Mouse (Mus musculus): Measurements from ENCODE around the gene Tcf7l2.

The Tcf7l2 gene

DNA sequence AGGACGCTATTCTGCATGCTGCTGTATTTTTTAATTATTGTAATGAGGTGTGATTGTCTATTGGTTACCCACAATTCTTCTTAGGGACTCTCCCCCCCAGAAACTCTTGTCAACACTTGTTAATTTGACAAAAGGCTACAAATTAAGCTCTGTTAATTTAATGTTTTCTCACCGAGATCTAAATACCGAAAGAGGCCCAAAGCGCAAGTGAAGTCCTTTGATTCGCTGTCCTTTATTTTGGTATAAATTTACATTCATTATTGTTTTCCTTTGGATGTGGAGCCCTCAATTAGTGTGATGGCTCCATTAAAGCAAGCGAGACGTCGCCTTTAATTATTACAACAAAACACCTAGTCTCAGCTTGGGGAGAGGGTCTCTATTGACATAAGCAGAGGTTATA, 170.3 kb downstream of the Tcf7l2 start:
- no peak for DNase-seq (ENCODE audit: low spot score)

DNA sequence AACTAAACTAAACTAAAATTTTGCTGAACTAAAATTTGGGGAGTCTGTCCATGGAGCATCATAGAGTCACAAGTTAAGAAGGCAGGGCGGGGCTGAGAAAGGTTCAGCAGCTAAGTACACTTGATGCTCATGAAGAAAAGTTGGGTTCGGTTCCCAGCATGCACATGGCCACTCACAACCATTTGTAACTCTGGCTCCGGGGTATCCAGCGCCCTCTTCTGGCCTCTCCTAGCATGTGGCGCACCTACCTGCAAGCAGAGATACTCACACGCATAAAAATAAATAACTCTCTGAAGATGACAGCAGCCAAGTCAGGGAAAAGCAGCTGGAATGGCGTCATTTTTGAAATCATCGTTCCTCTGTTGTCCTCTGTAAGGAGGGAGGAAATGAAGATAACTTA, 171.2 kb downstream of the Tcf7l2 start:
- no peak for DNase-seq (ENCODE audit: low spot score)

DNA sequence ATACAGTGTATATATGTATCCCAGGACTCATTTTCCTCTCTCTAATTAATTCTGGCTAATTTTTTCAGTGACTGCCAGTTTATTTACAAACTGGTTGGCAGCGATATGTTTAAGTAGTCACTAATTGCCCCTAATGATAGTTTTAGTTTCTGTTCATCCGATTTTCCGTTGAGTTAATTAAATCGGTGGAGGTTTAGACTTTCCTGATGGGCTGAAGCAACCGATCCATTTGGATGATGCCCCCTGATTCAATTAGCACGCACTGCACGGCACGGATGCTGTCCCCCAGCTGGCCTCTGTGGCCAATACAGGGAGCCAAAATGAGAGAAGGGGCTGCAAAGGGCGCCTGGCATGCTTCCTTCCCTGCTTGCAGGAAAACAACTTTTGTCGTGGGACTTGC, 172.0 kb downstream of the Tcf7l2 start:
- DNase-seq (ENCODE audit: low spot score), result no peak

DNA sequence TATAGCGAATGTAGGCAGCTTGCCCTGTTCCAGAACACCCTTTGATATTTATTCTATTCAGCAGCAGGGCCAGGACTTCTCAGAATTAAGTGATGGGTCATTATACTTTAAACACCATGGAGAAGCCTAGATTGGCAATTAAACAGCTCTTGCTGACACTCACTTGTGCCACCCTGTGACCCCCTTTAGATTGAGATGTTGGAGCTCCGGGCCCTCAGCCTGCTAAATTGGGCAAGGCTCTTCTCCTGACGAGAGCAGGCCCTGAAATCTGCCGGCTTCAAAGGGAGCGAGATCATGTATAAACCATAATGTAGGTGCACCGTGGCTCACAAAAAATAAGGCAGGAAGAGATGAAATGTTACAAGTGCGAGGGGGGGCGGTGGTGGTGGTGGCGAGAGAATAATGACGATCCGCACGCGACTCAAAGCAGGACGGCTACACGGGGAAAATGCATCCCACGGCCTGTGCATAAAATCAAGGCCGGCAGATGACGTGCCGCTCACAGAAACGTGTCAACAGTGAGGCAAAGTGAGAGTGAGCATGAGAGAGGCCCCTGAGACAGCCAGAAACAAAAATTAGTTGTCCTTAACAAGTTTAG, 173.1 kb downstream of the Tcf7l2 start:
- DNase-seq (ENCODE audit: low spot score), result no peak

DNA sequence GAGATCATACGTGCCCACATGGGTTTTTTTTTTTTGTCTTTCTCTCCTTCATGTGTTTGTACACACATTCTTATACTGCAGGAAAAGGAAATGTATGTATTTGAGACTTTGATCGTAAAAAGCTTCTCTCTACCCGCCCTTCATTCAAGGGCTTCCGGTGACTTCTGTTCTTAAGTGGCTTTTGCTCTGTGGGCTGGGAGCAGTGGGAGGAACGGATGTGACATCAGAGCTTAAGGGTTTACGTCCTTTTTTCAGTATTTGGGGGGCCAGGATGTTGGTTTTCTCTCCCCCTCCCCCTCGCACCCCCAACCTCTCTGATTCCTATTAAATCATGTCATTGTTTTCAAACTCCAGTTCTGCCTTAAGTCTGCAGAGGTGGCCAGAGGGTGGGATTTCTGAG, 173.9 kb downstream of the Tcf7l2 start:
- no peak for DNase-seq (ENCODE audit: low spot score)

DNA sequence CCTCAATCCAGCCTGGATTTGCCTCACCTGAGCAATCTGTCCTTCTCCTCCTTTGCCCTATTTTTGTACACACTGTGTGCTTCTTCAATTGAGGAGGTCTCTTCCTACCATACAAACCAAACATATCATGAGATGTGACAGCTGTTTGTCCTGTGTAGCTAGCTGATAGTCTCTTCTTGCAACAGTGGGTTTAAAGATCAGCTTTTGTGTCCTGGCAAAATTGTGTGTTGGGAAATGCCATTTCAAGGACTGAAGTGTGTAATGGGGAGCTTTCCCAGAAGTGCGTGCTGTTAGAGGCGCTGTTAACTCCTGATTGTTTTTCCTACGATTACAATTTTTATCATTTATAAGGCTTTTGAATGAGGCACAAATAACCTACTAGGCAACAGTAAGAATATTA, 174.6 kb downstream of the Tcf7l2 start:
- no peak for DNase-seq (ENCODE audit: low spot score)

DNA sequence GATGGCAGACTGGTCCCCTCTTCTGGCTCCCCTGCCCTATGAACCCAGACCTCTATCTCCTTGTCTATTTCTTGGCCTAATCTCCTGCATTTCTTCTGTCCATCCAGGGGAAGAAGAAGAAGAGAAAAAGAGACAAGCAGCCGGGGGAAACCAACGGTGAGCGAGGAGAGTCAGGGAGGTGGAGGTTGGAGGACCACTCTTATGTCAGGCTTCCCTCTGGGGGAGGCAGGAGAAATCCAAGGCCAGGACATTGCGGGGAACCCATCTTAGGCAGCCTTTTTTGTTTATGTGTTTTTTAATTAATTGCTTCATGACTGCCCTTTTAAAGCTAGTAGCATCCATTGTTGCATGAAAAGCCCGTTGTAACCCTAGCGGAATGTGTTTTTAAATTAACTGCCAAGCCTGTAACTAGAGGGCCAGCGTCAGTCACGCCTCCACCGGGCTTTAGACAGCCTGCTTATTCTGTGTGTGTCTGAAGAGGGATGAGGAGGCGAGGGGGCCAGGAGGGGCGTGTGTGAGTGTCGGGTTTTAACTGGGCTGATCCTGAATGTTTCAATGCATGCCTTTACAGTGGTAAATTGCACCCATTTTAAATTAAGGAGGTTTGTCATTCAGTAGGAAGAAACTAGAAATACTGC, 182.3 kb downstream of the Tcf7l2 start:
- no peak for DNase-seq (ENCODE audit: low spot score)

DNA sequence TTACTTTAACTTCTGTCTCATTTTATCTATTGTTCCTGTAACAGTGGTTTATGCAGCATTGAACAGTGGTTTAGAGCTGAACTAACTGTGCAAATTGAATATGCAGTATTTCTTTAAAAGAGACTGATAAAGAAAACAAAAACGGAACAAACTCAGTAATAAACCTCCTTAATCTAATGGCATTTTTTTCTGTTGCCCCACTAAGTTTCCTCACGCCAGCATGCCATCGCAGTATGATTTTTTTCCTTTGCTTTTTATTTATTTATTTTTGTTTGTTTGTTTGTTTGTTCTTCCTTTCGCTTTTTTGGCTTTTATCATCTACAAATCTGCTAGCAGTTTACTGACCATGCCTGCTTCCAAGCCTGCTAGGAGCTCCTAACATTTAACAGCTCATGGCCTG, 183.2 kb downstream of the Tcf7l2 start:
- DNase-seq (ENCODE audit: low spot score), result no peak

DNA sequence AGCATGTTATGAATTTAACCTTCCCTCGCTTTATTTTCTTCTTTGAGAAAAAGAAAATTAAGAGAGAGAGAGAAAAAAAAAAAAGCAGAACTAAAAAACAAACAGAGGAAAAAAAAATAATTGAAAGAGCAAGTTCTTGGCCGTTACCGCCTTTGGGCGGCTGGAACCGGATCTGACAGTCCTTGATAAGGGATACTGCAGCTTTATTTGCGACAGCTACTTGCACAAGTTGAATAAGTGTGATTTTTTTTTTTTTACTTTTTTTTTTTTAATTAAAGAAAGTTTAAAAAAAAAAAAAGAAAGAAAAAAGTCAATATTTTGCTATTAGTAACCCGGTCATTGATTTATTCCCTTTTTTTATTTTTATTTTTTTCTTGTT, 183.8 kb downstream of the Tcf7l2 start:
- DNase-seq (ENCODE audit: low spot score), result no peak

DNA sequence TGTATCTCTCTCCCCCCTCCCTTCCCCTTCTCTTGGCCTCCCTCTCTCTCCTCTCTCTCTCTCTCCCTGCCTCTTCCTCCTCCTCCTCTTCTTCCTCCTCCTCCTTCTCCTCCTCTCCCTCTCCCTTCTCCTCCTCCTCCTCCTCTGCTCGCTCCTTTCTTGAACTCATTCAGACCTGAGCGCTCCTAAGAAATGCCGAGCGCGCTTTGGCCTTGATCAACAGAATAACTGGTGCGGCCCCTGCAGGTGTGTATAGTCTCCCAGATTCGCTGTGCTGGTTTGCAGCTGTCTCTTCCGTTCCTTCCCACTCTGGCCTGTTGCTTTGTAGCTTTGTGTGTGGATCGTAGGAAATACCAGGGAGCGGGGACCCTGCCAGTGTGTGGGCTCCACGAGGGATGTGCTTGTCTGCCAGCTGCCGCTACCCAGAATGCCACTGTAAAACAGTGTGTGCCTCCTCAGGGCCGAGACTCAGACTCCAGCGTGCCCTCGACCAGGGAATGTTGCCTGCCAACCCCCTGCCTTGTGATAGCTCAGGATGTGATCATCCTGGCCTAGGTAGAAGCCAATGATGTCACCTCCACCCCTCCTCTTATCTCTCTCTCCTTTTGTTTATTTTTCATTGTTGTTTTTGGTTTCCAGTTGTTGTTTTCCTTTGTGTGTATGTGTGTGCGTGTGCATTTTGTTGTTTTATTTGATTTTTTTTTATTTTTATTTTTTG, 184.3 kb downstream of the Tcf7l2 start:
- DNase-seq (ENCODE audit: low spot score), result no peak

DNA sequence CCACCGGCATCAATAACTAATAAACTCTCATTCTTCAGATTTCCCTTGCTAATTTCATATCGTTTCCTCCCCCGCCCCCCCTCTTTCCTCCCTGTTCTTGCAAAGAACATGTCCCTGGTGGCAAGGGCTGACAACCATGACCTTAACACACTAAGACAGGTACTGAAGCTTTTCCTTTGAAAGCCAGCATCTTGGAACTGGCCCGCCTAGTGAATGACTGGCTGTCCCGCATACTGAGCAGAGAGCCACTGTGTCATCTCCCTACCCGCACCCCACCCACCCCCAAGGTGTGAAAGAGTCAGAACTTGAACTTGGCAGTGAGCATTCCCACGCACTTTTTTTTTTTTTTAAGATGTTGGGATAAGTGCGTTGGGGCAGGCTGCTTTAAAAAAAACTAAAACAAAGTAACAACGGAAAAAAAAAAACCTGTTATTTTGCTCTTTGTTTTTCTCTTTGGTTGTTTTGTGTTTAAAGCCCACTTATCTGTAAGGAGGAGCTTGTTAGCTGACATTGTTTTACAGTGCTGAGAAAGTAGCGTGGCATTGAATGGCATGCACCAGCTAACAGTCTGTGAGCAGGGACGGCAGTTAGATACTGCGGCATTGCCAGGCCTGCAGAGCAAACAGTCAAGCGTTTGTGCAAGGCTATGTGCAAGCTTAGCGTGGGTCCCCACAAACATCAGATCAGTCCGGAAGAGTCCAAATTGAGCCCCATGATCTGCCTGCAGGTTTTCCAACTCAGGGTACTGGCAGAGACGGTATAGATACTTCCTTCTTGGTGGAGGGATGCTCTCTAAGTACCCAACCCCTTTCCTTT, 185.4 kb downstream of the Tcf7l2 start:
- DNase-seq (ENCODE audit: low spot score), result no peak

DNA sequence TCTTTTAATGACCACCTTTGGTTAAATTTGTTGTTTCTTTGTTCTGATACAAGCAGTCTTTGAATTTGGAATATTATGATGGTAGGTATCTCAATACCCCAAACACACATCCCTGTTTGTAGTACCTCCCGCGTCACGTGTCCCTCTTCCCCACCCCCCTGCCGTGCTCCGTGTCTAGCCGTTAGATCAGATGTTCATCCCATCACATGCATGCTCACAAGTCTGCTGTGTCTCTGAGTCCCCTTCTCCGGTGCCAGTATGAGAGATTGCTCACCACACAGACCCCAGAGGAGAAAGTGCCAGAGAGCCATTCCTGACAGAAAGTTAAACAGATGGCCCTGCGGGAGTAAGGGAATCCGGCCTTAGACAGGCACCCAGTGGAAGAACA, 186.0 kb downstream of the Tcf7l2 start:
- DNase-seq (ENCODE audit: low spot score), result no peak

DNA sequence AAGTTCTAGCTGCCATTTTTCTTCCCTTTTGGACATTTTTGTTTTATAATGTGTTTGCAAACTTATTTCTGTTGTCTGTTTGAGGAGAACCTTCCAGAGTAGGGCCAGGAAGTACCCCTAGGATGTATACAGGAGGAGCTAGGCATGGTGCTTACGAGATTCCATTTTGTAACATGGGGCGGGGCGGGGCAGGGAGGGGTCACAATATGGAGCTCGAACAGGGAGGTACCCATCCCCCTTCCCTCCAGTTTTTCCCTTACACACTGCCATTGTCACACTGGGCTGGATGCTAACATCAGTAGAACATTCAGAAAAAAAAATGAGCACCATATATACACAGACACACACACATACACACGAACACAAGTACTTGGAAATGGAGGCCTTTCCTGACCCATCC, 187.1 kb downstream of the Tcf7l2 start:
- no peak for DNase-seq (ENCODE audit: low spot score)

DNA sequence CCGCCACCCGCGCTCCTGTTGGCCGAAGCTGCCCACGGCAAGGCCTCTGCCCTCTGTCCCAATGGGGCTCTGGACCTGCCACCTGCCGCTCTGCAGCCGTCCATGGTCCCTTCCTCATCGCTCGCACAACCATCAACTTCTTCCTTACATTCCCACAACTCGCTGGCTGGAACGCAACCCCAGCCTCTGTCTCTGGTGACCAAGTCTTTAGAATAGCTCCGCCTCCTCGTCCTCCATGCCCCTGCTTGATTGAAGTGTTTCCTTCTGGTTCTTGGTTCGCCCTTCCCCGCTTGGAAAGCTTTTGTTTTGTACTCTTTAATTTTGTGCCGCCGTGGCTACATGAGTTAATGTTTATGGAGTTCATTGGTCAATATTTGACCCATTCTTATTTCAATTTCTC, 190.0 kb downstream of the Tcf7l2 start:
- DNase-seq (ENCODE audit: low spot score), result no peak

DNA sequence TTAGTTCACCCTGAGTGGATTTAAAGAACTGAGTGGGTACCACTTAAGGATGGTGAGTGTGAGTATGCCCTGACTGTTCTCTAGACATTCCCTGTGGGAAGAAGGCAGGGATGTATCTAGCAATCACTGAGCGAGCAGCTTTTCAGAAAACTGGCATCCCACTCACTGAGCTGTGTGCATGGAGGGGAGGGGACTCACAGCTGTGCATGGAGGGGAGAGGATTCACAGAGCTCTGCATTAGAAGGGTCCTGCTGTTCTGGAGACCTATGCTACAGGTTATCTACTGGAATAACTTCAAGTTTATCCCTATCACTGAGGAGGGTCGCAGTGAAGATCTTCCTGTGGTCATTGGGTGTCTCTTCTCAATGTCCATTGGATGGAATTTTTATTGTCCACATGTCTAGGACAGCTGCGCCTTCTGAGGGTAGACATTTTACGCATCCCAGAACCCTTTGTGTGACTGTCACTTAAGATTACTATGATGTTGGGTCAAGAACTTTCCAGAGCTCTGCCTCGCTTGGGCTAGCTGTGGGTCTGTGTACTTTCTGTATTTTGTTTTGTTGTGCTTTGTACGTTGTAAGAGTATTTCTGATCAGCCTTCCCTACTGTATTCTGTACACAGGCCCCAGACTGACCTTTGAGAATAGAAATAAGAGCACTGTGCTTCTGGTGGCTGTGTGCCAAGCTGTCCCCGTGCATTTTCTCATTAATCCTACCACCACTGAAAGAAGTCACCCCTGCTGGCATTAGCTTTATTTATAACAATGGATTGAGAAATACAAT, 192.5 kb downstream of the Tcf7l2 start:
- DNase-seq (ENCODE audit: low spot score), result no peak

DNA sequence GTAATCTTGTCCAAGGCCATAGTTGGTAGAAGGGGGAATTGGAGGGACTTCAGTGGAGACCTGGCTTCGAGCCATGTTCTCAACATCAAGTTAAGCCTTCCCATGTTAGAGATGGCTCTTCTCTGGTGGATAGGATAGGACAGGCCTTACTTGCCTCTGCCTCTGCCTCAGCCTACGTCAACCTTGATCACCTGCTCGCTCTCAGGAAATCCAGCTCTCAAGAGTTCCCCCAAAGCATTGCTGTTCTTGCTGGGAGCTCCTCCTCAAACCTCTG, 193.0 kb downstream of the Tcf7l2 start:
- no peak for DNase-seq (ENCODE audit: low spot score)

DNA sequence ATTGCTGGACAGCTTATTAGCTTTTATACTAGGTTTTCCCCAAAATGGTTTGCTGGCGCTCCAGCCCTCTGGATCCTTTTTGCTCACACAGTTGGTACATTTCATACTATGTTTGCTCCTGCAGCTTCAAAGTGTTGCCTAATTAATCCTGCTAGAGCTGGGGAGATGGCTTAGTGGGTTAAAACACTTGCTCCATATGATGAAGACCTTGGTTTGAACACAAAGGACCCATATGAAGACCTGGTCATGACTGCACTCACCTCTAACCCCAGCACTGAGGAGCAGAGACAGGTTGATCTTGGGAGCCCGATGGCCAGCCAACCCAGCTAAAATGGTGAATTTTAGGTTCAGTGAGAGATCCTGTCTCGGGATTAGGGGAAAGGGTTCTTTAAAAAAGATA, 195.4 kb downstream of the Tcf7l2 start:
- DNase-seq (ENCODE audit: low spot score), result no peak

DNA sequence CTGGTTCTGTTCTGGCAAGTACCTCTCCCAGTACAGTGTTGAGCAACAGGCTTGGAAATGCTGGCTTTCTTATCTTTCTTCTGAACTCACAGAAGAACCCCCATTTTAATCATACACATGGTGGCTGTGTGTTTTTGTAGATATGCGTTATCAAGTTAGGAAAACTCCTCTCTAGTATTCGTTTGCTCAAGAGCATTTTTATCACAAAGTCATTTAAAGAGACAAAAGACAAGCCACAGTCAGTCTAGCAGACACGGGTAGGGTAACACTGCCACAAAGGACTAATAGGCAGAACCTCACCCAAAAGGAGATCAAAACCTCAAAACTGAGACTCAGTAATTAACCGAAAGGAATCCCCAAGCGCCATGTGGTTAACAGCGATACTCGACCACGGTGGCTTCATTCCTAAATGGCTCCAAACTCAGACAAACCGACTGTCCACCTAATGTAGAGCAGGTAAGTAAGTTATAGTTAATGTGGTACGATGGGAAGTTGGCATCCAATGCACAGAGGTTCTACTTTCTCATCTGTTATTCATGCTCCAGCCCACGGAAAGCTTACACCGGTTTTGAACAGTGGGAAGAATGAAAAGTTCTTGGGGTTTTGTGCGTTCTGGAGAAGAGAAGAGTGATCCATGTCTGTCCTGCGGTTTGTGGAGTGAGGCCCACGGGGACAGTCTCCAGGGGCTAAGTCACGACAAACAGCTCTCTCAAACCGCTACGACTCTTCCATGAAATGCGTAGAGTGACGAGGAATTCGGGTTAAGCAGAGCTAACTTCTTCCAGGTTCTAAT, 196.8 kb downstream of the Tcf7l2 start:
- DNase-seq (ENCODE audit: low spot score), result no peak

DNA sequence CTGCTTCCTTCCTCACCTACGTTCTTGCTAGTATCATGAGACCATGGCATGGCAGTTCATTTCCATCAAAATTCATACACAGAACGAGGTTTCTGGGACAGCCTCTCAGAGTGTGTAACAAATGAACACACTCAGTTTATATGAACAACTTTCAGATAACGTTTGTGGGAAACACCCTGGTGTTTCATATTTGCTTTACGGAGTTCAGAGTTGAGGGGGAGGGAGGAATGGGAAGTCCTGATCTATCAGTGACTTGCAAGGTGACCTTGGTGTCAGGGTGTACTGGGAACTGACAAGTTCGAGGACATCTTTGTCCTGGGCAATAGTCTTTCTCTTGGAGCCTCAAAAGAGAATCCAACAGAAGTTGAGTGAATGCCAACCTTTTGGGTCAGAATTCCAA, 197.5 kb downstream of the Tcf7l2 start:
- no peak for DNase-seq (ENCODE audit: low spot score)

DNA sequence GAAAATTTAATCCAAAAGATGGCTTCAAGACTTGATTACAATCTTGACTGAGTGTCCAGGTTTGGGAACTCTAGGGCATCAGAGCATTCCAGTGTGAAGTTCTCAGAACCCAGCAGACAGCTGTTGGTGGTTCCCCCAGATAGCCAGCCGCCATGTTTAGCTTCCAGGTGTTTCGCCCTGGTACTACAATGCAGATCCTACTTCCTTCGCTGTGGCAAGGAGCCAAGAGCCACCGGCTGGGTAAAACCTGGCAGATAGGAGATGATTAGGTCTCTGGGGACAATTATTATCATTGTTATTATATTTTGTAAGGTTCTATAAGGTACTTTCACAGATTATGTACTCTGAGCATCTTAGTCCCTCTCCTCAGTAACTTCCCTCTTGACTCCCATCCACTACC, 198.1 kb downstream of the Tcf7l2 start:
- no peak for DNase-seq (ENCODE audit: low spot score)

DNA sequence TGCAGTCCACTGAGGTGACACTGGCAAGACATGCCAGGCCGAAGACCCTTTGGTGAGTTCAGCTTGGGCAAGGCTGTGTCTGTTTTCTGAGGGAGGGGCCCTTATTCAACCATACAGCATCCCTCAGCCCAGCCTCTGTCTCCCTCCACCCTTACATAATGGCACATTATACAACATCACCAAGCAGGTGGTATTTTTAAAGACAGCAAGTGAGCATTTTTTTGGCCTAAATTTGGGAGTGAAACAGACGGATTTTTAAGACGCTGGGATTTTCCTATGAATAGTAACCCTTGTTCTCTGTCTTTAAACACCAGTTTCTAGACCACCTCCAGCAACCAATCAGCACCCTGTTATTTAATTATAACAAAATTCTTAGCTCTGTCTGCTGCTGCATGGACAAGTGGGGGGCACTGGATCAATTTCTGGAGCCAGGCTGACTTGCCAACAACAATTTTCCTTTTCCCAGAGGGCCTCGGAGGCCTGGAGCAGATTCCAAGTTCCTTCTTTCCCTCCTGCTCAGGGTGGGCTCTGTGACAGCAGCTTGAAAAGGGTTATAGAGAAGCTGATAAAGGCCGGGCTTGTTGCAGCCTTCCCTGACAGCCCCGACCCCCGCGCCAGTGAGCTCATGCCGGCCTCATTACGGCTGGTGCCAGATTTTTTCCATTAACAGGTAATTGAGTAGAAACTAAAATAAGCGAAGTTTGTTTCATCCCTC, 199.1 kb downstream of the Tcf7l2 start:
- DNase-seq (ENCODE audit: low spot score), result no peak

All from ovary, postnatal 14 days (tissue).